Mouse (Mus musculus) left cerebral cortex, postnatal 36 days (tissue): Measurements from ENCODE around the gene Tmed3. TPM values are rescaled to one million over a fixed set of nuclear protein-coding genes. Genes with fewer than 3 reads are reported as not detected.
A peak's percentile ranks its signal among the peaks of the same experiment; 100 is the strongest.

ENCODE experiments used
- DNase-seq, 2 experiments: peaks; one replicate each; pipeline ENCODE4 v3.0.0; 2021 to 2022; ENCODE audit warnings: low spot score in 2 of 2, mixed read lengths in 1 of 2
- intact Hi-C: fragments of 180-260 bp; cut with DNase I; formaldehyde crosslinking; loops from one replicate; pipeline ENCODE4 v1.15.1; 2025
- total RNA-seq, 2 experiments: library from RNA; stranded (reverse); gene quantifications; 2 replicates each; pipeline ENCODE4 v1.2.3; 2021

Gene Tmed3
- total RNA-seq = 10 to 100 TPM; 31.3 to 32.1 TPM

GRCm38 (mm10) chr9:89704265-89705196 is at the start of gene Tmed3:
Tmed3 (minus strand) TSS chr9:89705068.
- intact Hi-C loops = loop anchor here (2.0 to 10.0 kb wide), 2 partner anchors 88 to 270 kb away; no protein-coding TSS in a partner anchor
- peak; percentile 93 to 95 for DNase-seq

GRCm38 (mm10) chr9:89740041-89740440 is 35.2 kb upstream of the Tmed3 start:
- DNase-seq = no peak
- intact Hi-C loops = no loop called here

DNA sequence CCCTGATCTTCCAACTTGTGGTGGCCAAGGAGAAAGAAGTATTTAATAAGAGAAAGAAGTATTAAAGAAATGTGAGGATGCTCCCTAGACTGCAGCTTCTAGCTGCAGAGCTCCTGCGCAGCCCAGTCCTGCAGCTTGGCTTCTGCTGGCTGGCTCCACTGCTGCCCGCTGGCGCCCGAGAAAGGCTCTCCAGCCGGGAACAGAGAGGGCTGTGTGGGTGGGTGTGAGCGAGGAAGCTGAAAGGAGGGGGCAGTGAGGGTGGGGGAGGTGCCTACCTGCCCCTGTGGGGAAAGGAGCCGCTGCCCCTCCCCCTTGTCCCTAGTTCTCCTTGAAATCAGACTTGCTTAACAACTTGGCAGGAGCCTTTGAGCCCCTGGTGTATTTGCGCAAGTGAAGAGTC is 33.4 kb upstream of the Tmed3 start, which contains the start of gene Ankrd34c:
Gene Ankrd34c (minus strand): TSS at position 181 of the 400 bp plus-strand sequence.
- peak; percentile 64 to 71 for DNase-seq
- intact Hi-C loops = loop anchor here (10.0 kb wide), 1 partner anchor 57 kb away; no protein-coding TSS in a partner anchor

DNA sequence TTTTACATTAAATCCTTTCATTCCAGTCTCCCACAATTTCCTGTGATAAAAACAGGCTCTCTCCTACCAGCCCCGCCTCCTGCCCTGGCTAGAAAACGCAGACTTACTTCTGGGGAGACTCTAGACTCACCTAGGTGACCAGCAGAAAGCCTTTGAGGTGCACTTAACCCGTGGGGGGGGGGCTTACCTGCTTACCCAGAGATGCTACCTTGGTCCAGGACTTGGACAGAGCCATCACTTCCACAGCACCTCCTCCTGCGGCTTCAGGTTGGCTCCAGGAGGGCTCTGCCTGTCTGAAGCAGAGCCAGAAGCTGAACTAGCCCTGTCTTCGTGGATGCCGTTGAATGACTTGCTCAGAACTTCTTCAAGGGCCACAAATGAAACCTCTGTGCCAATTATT is 33.0 kb upstream of the Tmed3 start:
- intact Hi-C loops = loop anchor here (10.0 kb wide), 1 partner anchor 57 kb away; no protein-coding TSS in a partner anchor
- DNase-seq = peak in 1 of 2 experiments; percentile 49

DNA sequence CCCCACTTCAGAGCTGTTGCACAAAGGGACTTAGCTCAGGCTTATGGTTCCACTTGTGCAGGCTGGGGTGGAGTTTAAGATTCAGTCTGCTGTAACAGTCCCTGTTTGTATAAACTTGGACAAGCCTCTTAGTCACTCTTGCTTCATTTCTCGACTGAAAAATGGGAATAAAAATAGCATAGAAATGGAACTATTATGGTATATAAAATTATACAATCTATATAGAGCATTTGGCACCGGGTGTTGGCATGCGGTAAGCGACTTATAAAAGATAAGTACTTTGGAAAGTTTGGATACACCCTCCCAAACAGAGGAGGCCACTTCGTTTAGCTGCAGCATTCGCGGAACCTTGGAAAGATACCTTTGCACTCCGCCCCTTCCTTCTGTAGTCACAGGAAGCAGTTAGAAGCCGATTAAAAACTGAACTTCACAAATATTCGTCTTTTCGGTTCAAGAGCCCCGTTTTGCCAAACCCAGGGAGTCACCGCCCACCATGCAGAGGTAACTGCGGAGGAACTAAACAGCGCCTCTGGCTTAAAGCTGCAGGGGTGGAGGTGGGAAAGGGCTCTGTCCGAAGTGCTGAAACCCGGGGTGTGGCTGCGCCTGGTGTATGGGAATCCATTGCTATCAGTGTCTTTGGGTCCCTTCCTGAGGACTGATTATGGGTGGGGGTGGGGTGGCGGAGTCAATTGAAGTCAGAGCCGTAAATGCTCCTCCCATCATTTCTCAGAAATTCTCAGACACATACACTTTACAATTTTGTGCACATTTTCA is 32.3 kb upstream of the Tmed3 start:
- peak; percentile 20 to 40 for DNase-seq
- intact Hi-C loops = loop anchor here (10.0 kb wide), 1 partner anchor 58 kb away; no protein-coding TSS in a partner anchor

GRCm38 (mm10) chr9:89706906-89707305 is 2.0 kb upstream of the Tmed3 start:
- intact Hi-C loops = loop anchor here (10.0 kb wide), 1 partner anchor 268 kb away; no protein-coding TSS in a partner anchor

GRCm38 (mm10) chr9:89705197-89705533 is 297 bp upstream of the Tmed3 start:
- no peak for DNase-seq
- intact Hi-C loops = loop anchor here (2.0 to 10.0 kb wide), 2 partner anchors 88 to 270 kb away; no protein-coding TSS in a partner anchor

More at GRCm38 (mm10) chr9:89706906-89707305, 2.0 kb upstream of the Tmed3 start:
- DNase-seq = no peak

GRCm38 (mm10) chr9:89700910-89701457 is 3.9 kb downstream of the Tmed3 start:
- no peak for DNase-seq
- intact Hi-C loops = loop anchor here (10.0 kb wide), 1 partner anchor 274 kb away; no protein-coding TSS in a partner anchor

DNA sequence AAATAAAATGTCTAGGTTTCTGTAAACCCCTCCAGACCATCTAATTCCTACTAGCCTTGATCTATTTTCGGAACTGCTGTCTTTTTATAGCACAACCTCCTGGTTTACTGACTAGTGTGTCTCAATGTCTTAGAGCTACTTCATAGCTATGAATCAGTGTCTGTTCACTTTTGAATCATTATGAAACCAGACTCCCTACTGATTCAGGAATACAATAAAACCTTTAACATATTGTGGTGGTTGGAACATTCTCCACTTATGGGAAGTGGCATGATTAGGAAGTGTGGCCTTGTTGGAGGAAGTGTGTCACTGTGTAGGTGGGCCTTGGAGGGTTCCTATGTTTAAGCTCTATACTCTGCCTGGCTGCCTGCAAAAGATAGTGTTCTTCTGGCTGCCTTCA is 9.7 kb downstream of the Tmed3 start:
- intact Hi-C loops = no loop called here
- DNase-seq = no peak

DNA sequence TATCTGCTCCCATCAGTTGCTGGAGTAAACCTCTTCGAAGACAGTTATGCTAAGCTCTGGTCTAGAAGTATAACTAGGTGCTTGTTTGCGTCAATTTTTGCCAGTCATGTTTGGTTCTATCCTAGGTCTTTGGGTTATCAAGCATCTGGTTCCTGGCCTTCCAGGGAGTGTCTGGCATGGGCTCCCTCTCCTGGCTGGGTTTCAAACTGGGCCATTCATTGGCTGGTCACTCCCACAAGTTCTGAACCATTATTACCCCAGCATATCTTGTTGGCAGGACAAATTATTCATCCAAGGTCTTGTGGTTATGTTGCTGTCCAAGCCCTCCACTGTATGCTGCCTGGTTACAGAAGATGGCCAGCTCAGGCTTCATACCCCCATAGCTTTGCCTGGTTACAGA is 11.2 kb downstream of the Tmed3 start:
- intact Hi-C loops = no loop called here
- DNase-seq = no peak

DNA sequence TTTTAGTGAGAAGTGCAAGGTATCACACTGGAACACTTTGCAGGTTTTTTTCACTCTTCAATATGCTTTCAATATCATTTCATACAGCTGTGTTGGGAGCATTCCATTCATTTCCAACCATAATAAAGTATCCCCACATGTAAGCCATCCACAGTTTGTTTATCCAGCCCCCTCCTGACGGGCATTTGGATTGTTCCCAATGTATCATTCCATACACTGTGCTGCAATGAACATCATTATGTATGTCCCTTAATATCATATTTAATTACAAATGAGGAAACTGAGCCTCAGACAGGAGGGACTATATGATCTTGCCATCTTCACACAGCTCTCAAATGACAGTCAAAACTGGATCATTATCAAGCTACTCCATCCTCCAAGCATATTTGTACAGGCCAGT is 15.7 kb downstream of the Tmed3 start:
- DNase-seq = no peak
- intact Hi-C loops = no loop called here

DNA sequence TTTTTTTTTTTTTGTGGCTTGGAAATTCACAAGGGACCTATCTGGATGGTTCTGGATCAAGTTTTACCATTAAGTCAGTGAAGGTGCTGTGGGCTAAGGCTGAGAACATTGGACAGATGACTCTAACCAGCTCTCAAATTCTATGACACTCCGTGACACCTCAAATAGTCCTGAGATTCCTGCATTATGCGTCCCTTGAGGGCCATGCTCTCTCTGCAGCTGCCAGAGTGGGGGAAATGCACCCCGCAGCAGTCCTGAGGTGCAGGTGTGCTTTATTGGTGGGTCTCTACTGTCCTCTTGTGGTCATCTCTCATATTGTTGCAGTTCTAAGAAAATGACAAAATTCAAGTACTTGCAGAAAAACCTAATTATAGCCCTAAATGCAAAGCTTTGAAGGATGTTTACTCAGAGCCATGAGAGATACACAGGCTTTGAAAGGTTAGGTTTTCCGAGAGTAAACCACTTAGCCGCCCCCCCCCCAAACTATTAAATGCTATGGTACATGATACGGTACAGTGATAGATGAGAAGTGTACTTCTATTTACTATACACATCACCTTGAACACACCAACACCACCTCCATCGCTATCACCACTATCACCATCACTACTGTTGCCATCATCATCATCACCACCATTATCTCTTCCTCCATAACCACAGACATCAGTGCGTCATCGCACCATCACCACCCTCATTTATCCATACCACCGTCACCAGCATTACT is 17.2 kb downstream of the Tmed3 start:
- intact Hi-C loops = no loop called here
- DNase-seq = peak in 1 of 2 experiments; percentile 11

- no peak for DNase-seq
- intact Hi-C loops = no loop called here
Measured at GRCm38 (mm10) chr9:89686262-89686661, 18.6 kb downstream of the Tmed3 start.

DNA sequence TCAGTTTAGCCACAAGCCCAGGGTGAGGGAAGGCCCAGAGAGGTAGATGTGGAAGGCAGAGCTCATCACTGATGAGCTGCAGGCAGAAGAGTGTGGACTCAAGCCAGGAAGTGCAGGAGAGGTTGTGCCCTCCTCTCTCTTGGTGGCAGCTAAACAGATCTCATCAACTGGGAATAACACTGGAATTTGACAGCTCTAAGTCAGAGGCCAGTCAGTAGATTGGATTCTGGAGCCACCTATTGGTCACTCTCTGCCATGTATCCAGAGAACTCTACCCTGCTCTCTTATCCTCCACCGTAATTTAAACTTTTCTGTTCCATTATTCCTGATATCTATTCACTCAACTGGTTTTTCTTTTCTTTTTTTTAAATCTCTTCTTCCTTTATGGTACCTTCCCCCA is 25.9 kb downstream of the Tmed3 start:
- no peak for DNase-seq
- intact Hi-C loops = loop anchor here (5.0 kb wide), 1 partner anchor 452 kb away; no protein-coding TSS in a partner anchor

DNA sequence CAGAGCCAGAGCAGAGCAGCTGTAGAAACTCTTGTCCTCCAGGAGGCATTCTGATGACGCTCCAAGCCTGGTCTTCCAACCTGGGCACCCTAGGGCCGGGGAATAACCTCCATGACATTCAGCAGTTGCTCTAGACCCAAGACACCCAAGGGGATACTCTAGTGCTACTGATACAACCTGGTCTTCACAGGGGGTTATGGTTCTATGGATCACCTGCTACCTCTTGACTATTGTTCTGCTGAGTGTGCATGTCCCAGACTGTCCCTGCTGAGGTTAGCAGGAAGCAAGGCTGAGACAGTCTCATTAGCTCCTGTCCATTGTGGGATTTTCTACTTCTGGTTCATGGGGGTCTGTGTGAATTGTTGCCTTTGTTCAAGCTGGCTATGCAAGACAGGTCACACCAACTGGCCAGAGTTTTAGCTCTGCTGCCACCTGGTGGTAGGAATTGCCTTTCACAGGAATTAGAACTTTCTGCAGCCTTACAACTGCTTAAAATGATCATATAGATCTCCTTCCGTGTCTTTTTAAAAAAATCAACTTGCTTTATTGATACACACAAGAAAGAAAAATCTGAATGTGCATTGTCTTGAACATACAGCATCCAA is 30.8 kb downstream of the Tmed3 start:
- DNase-seq = peak; percentile 62 to 76

GRCm38 (mm10) chr9:89673402-89673801 is 31.5 kb downstream of the Tmed3 start:
- intact Hi-C loops = loop anchor here (5.0 kb wide), 1 partner anchor 211 kb away; no protein-coding TSS in a partner anchor
- no peak for DNase-seq

More for the DNA sequence above, 30.8 kb downstream of the Tmed3 start:
- intact Hi-C loops = loop anchor here (5.0 kb wide), 1 partner anchor 212 kb away; no protein-coding TSS in a partner anchor

GRCm38 (mm10) chr9:89669878-89670277 is 35.0 kb downstream of the Tmed3 start:
- DNase-seq = peak; percentile 35 to 64
- intact Hi-C loops = loop anchor here (5.0 kb wide), 1 partner anchor 208 kb away; no protein-coding TSS in a partner anchor

- no peak for DNase-seq
- intact Hi-C loops = no loop called here
Measured at GRCm38 (mm10) chr9:89667306-89667942, 37.4 kb downstream of the Tmed3 start.
